Mouse (Mus musculus): ENCODE results near the gene Acaa1b. TPM values are rescaled to one million over a fixed set of nuclear protein-coding genes. Genes with fewer than 3 reads are reported as not detected.

Acaa1b gene
- 1.3 TPM for polyA plus RNA-seq (2014; fragmentation: Illumina TruSeq; extraction: RNeasy Lipid Tissue Mini Kit (QIAGEN cat#74804); ENCODE audit: low read depth, low replicate concordance)

GRCm38 (mm10) chr9:119156278-119157201 is at the start of gene Acaa1b:
TSS of gene Acaa1b (minus strand) at chr9:119157093.

GRCm38 (mm10) chr9:119158861-119159260 is 2.0 kb upstream of the Acaa1b start, which contains the start of gene Gm47289:
TSS of gene Gm47289 (plus strand) at chr9:119159161.

DNA sequence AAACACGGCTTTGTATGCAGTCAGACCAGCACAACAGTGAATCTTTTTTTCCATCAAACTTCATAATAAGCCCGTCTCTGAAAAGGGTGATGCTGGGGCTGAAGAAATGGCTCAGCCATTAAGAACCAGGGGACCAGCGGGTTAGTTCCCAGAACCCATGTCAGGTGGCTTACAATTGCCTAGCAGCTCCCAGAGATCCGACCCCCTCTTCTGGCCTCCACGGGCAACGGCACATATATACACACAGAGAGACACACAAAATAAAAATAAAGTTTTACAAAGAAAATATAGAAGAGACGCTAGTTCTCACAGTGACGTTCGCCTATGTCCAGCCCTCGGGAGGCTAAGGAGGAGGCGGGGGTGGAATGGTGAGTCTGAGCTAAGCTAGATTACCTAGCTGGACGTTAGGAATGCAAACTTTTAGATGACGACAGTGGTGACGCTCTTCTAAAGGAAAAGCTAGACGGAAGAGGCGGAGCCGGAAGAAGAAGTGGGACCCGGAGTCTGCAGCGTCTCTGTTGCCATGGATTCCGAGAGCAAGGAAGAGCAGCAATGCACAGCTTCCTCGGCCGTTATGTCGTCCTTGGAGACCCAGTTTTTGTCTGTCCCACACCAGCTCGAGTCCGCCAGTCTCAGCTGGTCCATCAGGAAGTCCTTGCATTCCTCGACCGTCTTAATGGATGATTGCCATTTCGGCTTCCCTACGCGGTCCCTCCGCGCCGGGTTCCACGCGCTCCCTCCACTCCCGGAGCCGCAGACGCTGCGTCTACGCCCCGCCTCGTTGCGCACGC is 54.7 kb downstream of the Acaa1b start, which contains the start of gene Dlec1:
Gene Dlec1 (plus strand): TSS at position 487 of the 791 bp plus-strand sequence.

Other genes starting within 250 kb of the Acaa1b start
- 5.3 TPM for gene Ctdspl, start 230.6 kb downstream of the Acaa1b start, polyA plus RNA-seq (2014; fragmentation: Illumina TruSeq; extraction: RNeasy Lipid Tissue Mini Kit (QIAGEN cat#74804); ENCODE audit: low read depth, low replicate concordance)
- 1.1 TPM for gene Vill, start 104.3 kb downstream of the Acaa1b start, polyA plus RNA-seq (2014; fragmentation: Illumina TruSeq; extraction: RNeasy Lipid Tissue Mini Kit (QIAGEN cat#74804); ENCODE audit: low read depth, low replicate concordance)
- gene Plcd1, start 63.6 kb downstream of the Acaa1b start, polyA plus RNA-seq (2014; fragmentation: Illumina TruSeq; extraction: RNeasy Lipid Tissue Mini Kit (QIAGEN cat#74804); ENCODE audit: low read depth, low replicate concordance): 25.7 TPM
- gene Dlec1, start 54.6 kb downstream of the Acaa1b start, polyA plus RNA-seq (2014; fragmentation: Illumina TruSeq; extraction: RNeasy Lipid Tissue Mini Kit (QIAGEN cat#74804); ENCODE audit: low read depth, low replicate concordance): 0.13 TPM
- gene Gm47289, start 2.1 kb upstream of the Acaa1b start, polyA plus RNA-seq (2014; fragmentation: Illumina TruSeq; extraction: RNeasy Lipid Tissue Mini Kit (QIAGEN cat#74804); ENCODE audit: low read depth, low replicate concordance): not detected
- gene Slc22a13, start 52.0 kb upstream of the Acaa1b start, polyA plus RNA-seq (2014; fragmentation: Illumina TruSeq; extraction: RNeasy Lipid Tissue Mini Kit (QIAGEN cat#74804); ENCODE audit: low read depth, low replicate concordance): not detected
- gene Oxsr1, start 165.3 kb upstream of the Acaa1b start, polyA plus RNA-seq (2014; fragmentation: Illumina TruSeq; extraction: RNeasy Lipid Tissue Mini Kit (QIAGEN cat#74804); ENCODE audit: low read depth, low replicate concordance): 36.4 TPM
- 80.0 TPM for gene Acaa1a, start 182.6 kb upstream of the Acaa1b start, polyA plus RNA-seq (2014; fragmentation: Illumina TruSeq; extraction: RNeasy Lipid Tissue Mini Kit (QIAGEN cat#74804); ENCODE audit: low read depth, low replicate concordance)
- gene Myd88, start 184.3 kb upstream of the Acaa1b start, polyA plus RNA-seq (2014; fragmentation: Illumina TruSeq; extraction: RNeasy Lipid Tissue Mini Kit (QIAGEN cat#74804); ENCODE audit: low read depth, low replicate concordance): 15.7 TPM
- gene Xylb, start 200.3 kb upstream of the Acaa1b start, polyA plus RNA-seq (2014; fragmentation: Illumina TruSeq; extraction: RNeasy Lipid Tissue Mini Kit (QIAGEN cat#74804); ENCODE audit: low read depth, low replicate concordance): 0.92 TPM
- not detected for gene Slc22a14, start 208.5 kb upstream of the Acaa1b start, polyA plus RNA-seq (2014; fragmentation: Illumina TruSeq; extraction: RNeasy Lipid Tissue Mini Kit (QIAGEN cat#74804); ENCODE audit: low read depth, low replicate concordance)
- gene Acvr2b, start 245.0 kb upstream of the Acaa1b start, polyA plus RNA-seq (2014; fragmentation: Illumina TruSeq; extraction: RNeasy Lipid Tissue Mini Kit (QIAGEN cat#74804); ENCODE audit: low read depth, low replicate concordance): 2.5 TPM

Data from heart, adult 10 weeks (tissue).